Mouse (Mus musculus): ENCODE measurements around the gene Gm21411. TPM values are rescaled to one million over a fixed set of nuclear protein-coding genes. Genes with fewer than 3 reads are reported as not detected.

Gene Gm21411
- not detected for polyA plus RNA-seq (2014; fragmentation: Illumina TruSeq; extraction: RNeasy Lipid Tissue Mini Kit (QIAGEN cat#74804); ENCODE audit: insufficient read depth, low read depth, low replicate concordance)

DNA sequence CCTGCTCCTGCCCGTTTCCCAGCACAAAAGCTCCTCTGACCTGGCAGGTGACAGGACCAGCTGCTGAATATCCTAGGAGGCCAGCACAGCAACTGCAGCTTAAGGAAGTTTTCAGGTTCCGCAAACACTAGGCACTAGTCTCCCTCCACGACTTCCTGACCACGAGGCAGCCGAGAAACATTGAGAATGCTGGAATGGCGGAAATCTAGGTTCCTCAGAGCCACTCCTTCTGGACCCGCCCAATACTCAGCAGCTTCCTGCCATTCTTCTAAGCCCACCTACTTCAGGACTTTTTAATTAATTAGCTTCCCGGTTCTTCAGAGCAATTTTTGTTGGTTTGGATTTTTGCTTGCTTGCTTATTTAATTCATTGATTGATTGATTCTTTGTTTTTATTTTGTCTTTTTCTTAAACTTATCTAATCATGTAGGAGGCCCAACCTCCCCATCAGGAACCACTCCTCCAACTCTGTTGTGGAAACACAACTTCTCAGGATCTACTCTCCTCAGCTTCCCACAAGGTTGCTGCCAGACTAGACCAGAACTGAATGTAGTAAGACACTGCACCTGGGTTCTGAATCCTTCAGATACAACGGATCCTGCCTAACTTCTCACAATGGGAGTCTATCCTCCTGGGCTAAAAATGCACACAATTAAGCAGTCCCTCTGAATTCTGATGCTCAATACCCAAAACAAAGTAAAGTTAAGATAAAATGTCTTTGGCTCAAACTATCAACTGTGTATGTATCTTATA lies at the start of gene Gm21411:
TSS of gene Gm21411 (minus strand) at position 205 of the 752 bp plus-strand sequence.

Other genes with a start within 250 kb of the Gm21411 start
- not detected for gene Zfp989, start 62.4 kb upstream of the Gm21411 start, polyA plus RNA-seq (2014; fragmentation: Illumina TruSeq; extraction: RNeasy Lipid Tissue Mini Kit (QIAGEN cat#74804); ENCODE audit: insufficient read depth, low read depth, low replicate concordance)
- gene Rex2, start 112.3 kb upstream of the Gm21411 start, polyA plus RNA-seq (2014; fragmentation: Illumina TruSeq; extraction: RNeasy Lipid Tissue Mini Kit (QIAGEN cat#74804); ENCODE audit: insufficient read depth, low read depth, low replicate concordance), result not detected
- 3.8 TPM for gene Zfp991, start 222.4 kb upstream of the Gm21411 start, polyA plus RNA-seq (2014; fragmentation: Illumina TruSeq; extraction: RNeasy Lipid Tissue Mini Kit (QIAGEN cat#74804); ENCODE audit: insufficient read depth, low read depth, low replicate concordance)